Mouse (Mus musculus) adrenal gland (tissue): ENCODE measurements around the gene Map2k3.

ENCODE experiments used
- intact Hi-C: fragments of 180-260 bp; cut with DNase I; formaldehyde crosslinking; loops from one replicate; pipeline ENCODE4 v1.15.1; 2025

Map2k3 gene

DNA sequence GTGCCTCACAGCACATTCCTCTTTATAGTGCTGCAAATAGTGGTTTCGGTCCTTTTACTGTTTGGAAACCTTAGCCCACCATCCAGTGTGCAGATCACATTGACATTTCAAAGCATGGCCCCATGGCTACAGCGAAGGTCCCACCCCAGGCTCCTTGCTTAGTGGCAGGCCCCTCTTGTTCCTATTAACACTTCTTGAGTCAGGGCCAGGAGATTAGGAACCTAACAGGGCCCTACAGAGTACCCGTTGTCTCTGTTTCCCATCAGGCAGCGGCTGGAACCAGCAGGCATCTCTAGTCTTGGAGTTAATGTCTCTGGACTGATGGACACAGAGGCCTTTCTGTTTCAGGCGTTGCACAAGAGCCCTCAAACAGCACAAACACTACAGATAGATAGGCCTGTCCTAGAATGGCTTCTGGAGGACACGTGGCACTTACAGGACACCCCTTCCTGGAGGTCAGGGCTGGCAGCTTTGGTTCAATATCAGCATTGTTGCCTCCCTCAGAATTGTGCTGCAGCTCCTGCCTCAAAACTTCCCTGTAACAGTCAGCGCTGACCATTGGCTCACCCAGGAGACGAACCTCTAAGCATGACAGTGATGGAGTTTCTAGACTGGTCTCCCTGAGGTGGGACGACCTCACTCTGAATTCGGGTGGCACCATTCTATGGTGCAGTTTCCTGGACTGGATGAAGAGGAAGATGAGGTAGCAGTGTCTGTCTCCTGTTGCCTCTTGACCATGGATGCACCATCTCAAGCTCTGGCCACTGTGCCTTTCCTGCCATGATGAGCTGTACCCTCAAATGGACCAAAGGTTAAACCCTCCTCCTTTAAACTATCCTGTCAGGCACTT is 22.6 kb downstream of the Map2k3 start:
- intact Hi-C loops: loop anchor here (2.0 to 5.0 kb wide), 2 partner anchors 88 to 136 kb away; no protein-coding TSS in a partner anchor

DNA sequence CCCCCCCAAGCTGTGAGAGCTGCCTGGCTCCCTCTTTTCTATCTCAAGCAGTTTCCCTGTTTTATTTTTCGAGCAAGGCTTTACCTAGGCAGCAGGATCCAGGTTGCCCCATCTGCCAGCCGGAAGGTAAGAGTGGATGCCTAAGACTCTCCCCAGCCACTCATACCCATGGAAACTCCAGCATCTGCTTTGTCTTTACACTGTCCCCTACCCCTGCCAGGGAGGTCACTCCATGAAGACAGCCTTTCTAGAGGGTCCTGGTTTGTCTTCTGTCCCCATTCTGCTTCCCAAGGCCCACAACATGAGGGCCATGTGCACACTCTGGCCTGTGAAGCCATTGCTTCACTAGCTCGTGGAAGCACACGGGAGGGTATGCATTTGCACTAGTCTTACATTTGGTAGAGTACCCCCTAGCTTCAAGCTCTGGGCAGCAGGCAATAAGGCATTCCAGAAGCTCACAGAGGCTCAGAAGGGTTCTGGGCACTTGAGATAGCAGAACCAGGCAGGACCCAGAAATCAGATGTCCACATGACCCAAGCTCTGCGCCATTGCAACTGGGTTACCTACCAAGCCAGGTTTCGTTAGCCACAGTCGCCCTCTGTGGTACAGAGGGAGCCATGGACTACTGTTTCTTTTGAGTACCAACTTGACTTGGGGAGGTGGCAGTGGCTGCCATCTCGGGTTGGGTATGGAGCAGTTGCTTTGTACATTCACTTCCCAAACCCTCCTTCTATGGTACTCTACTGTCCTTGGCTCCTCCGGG is 24.0 kb downstream of the Map2k3 start:
- intact Hi-C loops: loop anchor here (2.0 kb wide), 1 partner anchor 135 kb away; no protein-coding TSS in a partner anchor

DNA sequence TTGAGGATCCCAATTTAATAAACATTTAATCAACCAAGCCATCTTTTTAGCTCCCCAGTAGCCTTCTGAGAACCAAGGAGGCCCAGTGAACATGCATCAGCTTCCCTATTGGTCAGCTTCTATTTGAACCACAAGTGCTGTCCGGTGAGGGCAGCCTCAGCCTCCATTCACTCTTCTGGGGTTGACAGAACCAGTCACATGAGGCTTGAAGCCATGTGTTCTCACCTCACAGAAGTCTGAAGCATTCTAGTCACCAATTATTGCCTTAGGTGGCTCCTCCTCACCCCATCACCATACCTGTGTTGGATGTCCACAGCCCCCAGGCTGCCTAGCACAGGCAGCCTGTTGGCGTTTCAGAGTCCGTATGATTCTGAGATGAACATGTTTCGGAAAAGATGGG is 27.1 kb downstream of the Map2k3 start:
- intact Hi-C loops: no loop called here

DNA sequence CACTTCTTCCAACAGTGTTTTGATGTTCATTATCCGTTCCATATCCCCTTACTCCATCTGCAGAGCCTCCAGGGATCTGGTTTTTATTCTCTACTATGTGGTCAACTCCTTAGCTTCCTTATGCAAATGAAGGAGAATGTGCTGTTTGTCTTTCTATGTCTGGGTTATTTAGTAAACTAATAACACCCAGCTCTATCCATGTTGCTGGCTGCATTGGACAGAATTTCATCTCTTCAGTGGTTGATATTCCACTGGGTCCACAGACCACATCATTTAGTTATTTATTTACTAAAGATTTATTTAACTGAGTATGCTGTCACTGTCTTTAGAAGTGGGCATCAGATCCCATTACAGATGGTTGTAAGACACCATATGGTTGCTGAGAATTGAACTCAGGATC is 29.3 kb downstream of the Map2k3 start:
- intact Hi-C loops: no loop called here

DNA sequence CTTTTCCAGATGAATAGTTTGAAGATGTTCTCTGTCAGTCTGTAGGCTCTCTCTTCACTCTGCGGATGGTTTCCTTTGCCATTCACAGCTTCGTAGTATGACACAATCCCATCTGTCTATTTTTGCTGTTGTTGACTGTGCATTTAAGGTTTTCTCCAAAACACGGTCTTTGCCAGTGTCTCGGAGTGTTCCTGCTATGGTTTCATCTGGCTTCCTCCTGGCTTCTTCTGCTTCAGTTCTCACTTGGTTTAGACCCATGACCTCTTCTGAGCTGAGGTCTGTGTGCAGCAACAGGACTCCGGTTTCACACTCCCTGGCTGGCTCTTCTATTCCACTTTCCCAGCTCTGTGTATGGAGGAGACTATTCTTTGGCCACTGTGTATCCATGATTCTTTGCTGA is 30.9 kb downstream of the Map2k3 start:
- intact Hi-C loops: no loop called here

DNA sequence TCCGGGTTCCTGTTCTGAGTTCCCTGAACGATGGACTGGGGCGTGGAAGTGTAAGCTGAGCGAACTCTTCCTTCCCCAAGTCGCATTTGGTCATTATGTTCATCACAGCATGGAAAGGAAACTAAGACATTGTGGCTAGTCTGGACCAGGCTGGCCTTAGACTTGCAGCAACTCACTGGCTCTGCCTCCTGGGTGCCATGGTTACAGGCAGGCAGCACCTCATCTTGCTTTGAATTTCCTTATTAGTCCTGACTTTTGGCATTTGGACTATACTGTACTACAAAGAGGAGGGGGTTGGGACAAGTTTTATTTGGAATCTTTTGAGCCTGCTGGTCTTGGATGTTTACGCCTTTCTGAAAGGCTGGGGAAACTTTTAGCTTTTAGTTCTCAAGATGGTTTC is 35.1 kb downstream of the Map2k3 start:
- intact Hi-C loops: no loop called here

DNA sequence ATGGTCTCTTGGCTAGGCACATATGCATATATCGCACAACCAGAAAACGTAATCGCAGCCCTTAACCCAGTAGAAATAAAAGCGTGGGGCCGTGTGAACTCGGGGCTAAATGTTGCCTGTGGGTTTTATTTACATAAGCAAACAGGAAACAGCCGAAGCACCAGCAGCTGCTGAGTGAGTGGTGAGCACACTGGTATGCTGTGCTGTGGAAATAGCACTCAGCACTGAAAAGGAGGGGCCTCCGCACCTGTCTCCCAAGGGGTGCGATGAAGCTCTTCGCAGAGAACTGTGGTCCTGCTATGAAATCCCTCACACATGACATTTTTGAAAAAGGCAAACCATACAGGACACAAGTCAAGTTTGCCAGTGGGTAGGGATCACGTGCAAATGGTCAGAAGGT is 43.3 kb downstream of the Map2k3 start:
- intact Hi-C loops: no loop called here

DNA sequence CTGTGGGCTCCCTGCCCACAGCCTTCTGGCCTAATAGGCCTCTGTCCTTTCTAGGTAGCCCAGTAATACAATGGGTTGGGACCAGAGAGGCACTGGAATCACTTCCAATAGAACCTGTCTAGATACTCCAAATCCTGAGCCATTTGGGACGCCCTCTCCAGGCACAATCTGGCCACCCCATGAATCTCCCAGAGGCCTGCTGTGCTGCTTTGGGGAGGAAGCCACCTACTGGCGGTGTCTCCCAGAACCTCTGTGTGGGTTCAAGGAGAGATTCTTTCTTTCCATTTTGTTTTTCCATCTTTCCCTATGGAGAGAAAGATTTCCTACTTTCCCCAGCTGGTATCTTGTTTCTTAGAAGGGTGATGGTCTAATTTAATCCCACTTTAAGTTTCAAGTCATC is 44.4 kb downstream of the Map2k3 start:
- intact Hi-C loops: no loop called here

DNA sequence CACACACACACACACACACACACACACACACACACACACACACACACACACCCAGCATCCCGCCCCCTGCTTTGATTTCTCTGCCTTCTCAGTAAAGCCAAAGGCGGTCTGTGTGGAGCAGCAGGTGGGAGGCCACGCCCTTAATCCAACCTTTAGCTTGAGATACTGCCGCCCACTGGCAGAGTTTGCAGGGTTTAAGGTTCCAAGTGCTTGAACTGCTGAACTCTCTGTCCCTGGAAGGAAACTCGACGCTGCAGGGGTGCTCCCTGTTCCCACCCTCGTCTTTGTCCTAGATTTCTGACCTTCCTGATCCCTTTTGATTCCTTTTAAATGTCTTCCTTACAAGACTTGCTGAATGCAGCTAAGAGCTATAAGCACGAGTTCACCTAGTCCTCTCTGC is 44.9 kb downstream of the Map2k3 start:
- intact Hi-C loops: no loop called here

DNA sequence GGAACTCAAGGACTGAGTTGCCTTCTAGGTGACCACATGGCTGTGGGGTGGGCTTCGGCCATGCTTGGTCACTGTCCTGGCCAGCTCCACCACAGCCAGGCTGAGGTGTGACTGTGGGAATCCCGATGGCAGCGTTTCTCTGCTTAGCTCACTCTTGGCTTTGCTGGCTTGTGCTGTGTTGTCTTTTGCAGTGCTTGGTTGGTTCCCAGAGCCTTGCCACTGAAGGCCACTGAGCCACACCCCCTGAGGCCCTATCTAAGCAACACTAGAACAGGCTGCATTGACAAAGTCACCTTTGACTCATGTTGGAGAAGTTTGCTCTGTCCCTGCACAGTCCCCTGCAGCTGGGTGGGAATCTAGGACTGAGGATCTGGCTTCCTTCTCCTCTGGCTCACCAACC is 45.3 kb downstream of the Map2k3 start:
- intact Hi-C loops: no loop called here

DNA sequence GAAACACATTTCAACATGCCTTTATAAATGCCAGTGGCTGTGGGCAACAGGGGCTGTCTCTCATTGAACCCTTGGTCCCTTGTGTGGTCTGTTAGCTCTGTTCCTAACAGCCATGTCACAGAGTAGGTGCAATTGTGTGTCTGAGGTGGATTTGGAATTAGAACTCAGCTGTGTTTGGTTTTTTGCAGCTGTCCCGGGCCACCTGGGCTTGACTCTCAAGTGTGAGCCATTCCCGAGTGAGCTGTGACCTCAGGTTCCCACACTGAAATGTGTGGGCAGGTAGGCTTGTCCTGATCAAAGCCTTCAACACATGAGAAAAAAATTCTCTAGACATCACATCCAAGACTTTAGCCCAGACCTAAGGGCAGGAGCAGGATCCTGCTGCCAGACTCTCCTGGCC is 46.8 kb downstream of the Map2k3 start:
- intact Hi-C loops: no loop called here

DNA sequence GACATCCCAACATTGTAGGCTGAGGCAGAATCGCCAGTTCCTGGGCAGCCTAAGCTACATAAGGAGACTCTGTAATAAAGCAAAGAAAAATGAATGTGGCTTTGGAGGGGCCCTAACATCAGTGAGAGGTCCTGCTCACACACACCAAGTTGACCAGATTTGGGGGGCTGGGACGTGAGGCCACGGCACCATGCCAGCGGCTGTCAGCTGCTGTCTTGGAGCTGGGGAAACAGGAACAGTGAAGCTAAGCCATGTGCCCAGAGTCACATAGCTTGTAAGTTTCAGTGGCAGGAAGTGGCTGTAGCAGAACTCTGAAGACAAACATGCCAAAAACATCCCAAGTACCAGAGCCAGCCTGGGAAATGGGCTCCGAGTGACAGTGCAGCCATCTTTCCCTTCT is 48.0 kb downstream of the Map2k3 start:
- intact Hi-C loops: no loop called here

DNA sequence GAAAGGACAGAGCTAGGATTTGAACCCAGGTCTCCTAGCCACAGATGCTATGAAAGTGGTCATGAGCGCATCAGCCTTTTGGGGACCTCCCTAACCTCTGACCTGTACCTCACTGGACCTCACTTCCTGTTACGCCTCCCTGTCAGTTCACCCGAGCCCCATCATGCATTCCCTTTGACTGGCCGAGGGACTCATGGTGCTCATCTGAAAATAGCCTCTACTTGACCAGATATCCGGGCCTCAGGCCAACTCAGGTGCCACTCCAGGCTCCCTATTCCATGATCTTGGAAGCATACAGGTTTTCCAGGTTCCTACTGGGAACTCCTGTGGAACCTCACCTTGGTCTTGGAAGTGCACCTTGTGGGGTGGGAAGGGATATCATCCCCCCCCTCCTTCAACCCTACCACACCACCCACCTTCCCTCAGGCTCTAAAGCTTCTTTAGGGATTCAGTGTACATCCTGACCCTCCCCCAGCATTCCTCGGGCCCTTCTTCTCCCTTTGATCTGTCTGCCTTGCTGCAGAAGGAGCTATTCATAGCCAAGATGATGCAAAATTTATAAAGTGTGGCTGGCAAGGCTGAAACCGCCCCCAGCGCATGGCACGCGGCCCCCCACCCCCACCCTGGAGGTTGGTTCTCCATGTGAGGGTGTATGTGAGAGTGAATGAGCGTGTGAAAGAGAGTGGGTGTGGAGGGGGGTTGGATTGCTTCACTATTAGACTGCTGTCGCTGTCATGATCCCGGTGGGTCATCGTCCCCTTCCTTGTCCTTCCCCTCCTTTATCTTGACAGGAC is 50.1 kb downstream of the Map2k3 start:
- intact Hi-C loops: no loop called here

DNA sequence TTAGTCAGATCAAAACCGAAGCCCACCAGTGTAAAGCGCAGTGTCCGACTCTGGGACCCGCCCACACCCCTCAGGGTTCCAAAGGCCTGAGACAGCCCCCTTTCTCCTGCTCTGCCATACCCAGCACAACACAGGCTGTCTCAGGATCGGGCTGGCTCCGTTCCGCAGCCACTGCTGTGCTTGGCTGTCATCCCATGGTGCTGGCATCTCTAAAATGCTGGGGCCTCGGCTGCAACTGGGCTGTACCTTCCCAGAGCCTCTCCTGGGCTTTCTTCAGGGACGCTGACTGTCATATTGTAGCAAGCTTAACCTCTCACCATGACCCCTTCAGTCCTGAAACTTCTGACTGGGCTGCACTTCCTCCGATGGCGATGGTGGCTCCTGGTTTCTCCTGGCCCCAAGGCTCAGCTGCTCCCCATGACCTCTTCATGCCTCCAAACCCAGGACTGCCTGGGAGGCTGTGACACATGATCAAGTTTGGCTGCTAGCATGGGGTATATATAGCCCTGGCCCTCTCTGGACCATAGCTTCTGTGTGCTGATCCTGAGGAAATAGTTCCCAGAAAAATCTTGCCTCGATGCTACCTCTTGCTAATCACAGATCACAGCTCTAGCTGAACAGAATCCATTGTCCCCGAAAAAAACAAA is 53.2 kb downstream of the Map2k3 start:
- intact Hi-C loops: no loop called here

DNA sequence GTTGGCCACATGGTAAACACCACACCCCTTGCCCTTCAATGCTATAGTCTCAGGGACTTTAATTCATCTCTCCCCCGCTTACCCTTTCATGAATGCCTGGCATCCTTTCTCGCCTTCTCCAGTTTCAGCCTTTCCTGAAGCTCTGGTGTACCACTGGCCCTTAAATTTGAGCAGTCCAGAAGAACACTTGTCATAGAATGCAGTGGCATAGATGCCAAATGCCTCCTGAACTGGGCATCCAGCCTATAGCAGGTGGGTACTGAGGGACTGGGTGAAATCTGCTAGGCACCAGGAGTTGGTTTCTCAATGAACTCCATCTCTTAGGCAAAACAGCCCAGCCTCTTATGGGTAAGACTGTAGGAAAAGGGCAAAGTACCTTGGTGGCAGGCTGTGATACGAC is 58.6 kb downstream of the Map2k3 start:
- intact Hi-C loops: no loop called here
